Mouse (Mus musculus): ENCODE data around the gene Tppp2.
"Not testable (repeated sequence)": the region's sequence is repeated elsewhere in the genome, so short reads cannot be mapped to it uniquely, and the experiment has no call there.

Tppp2 gene

DNA sequence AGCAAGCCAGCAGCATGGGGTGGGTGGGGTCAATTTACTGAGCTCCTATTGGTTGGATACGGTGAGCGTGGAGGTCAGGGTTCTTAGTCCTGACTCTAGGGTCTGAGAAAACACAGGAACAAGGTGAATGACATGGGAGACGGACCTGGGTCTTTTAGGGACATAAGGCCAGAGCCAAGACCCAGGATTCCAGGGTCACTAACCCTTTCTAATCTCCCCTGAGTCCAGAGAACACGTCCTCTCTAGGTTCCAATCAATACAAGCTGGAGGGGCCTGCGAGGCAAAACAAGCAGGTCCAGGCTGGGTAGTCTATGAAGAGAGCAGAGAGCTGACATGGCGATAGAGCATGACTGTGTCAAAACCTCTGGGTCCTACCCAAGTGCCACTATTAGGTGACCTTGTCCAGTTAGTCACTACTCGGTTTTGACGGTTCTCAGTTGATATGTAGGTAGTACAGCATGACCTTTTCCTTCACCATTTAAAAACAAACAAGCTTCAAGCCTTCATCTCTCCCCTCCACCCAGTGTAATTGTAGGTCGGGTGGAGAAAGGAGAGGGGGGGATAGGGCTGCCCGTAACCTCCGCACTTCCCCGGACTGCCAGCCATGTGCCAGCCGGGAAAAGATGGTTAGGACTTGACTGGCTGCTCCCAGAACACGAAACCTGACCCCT is 5.7 kb upstream of the Tppp2 start:
- no peak for DNase-seq (ENCODE audit: low spot score)

DNA sequence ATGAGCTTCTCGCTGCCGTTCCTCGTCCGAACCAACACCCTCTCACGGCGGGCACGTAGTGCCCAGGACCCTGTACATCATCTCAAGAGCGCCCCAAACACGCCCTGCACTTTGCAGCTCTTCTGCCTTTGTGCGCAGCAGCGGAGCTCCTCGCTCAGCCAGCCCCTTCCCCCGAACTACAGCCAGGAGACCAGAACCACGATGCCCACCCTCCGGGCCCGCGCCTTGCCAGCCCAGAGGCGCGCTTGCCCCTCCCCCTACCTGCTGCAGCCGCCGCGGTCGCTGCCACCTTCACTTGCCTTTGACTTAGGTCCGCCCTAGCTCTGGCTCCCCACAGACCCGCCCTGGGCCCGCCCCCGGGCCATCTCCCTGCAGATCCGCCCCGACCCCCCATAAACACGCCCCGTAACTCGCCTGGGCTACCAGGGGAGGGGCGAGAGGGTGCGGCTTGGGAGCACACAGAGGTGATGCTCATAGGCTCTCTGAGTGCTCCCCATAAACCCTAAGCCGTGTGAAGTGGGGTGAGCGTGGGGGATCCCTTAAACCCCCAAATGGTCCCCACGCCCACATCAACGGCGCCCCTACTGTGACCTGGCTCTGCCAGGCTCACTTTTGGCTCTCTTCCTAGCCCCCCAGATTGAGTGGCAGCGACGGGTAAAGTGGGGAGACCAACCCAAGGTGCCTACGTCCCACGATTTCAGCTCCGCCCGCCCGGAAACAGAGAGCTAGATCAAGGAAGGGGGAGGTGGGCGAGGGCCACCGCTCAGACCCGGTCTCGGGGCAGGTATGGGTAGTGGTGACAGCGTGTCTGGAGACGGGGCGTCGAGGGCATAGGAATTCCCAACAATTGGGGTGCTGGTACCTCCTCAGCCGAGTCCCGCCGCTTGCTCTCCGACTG is 4.9 kb upstream of the Tppp2 start:
- no peak for DNase-seq (ENCODE audit: low spot score)

DNA sequence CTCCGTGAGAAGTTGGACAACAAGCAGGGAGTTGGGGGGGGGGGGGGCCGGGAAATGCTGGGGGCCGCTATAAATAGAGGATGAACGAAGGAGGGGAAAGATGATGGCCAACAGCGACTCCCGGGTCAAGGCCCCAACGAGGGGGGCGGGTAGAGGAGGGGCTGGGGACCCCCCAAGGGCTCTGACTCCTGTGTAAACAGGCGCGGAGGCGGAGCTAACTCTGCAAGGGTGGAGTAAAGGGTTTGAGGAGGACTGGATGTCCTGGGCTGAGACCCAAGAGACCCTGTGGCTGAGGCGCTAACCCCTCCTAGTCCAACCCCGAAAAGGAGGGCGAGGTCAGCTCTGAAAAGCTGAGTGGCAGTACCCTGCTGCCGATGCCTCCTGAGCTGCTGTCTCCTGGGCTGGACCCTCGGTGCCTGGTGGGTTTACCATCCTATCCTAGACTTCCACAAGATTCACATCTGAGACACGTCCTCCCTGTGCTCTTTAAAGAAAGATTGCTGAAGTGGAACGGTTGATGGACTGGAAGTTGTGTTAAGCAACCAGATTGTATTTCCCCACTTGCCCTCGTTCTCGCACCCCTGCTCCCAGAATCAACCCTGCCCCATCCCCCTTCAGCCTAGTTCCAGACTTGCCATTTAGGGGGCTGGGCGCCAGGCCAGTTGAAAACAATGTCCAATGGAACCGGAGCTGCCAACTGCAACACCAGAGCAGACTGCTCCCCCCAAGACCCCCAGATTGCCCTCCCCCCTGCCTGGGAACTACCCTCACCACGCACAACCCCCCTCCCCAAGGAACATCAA is 4.1 kb upstream of the Tppp2 start, which contains the start of gene Ndrg2:
TSS of gene Ndrg2 (minus strand) at position 199 of the 803 bp plus-strand sequence.
- DNase-seq (ENCODE audit: low spot score), result no peak

DNA sequence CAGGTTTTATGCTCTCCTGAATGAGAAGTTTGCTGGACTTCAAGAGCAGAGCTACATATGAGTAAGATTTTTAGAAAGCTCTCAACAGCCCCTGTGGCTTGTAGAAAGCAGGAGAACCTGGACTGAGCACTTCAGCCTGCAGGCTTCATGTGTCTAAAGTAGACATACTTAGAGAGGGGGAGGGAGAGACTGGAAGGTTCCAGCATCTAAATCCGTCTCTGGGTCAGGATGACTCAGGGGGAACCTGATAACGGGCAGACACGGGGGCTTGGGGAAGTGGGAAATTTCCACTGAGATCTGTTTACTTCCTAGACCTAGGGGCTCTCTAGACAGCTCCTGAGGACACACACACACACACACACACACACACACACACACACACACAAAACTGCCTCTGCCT is 3.2 kb upstream of the Tppp2 start:
- no peak for DNase-seq (ENCODE audit: low spot score)

DNA sequence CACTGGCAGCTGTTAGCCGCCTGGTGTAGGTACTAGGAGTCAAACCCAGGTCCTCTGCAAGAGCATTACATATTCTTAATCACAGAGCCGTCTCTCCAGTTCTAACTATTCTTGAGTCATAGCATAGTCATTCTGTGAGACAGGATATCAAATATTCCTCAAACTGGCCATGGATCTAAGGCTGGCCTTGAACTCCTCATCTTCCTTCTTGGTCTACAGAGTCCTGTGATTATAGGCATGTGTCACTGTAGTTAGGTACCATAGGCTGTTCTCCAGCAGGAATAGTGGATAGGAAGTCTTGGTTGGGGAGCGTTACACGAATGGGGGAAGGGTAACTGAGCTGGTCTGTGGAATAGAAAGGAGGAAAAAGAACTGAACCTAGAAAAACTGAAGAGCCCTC is 1.7 kb upstream of the Tppp2 start:
- DNase-seq (ENCODE audit: low spot score), result no peak

DNA sequence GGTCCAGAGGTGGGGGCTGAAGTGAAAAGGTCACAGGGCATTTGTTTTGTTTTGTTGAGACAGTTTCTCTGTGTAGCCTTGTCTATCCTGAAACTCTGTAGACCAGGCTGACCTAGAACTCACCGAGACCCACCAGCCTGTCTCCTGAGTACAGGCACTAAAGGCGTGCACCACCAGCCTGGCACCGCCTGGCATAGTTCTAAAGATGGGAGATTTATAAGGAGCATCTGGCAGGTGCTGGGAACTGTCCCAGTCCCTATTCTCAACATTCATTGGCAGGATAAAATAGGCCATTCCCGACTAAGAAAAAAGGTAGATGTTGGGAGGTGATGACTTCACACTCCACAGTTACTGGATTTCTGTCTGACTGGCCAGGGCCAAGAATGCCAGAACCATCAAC is 741 bp downstream of the Tppp2 start:
- no peak for DNase-seq (ENCODE audit: low spot score)

DNA sequence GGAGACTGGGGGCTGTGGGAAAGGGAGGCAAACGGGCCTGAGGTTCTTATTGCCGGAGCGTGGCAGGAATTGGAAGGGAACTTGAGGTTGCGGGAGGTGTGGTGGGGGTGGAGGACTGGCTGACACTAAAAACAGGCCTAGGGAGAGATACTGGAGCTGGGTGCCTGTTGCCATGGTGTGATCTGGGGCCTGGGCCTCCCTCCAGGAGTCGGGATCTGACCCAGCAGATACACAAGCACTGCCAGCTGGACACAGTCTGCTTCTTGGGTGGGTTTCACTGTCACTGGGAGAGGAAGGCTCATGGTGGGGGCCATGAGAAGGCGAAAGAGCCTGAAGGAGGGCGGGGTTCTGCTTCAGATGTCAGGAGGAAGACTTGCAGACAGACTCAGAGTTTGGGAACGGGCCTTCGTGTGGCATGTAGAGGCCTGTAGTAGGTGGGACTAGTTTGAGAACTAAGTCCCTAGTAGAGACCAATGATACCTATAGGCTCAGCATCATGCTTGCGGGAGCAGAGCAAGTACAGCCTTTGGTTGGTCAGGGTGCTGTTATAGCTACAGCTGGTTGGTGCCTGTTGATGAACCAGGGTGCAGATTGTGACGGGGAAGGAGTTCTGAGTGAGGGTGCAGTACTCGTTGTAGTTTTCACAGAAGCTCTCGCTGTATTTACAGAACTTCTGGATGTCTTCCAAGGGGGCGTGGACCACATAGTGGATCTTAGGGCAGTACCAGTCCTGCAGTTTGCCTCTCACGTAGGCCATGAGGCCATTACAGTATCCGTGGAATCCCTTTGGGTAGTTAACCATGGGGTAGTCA is 3.7 kb downstream of the Tppp2 start:
- DNase-seq (ENCODE audit: low spot score), result no peak

DNA sequence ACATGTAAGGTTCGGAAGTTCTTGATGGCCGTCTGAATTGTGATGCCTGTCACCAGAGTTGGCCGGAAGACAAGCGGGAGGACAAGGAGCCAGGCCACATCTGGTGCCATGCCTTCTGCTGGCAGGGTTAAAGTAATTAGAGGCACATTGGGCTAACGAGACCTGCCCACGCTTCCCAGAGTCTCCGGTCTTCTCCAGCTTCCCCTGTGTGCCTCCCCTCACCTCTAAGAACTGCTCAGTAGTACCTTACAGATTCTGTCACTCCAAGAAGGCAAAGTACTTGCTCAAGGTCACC is 4.3 kb downstream of the Tppp2 start, which contains the start of gene Rnase13:
TSS of gene Rnase13 (minus strand) at position 203 of the 295 bp plus-strand sequence.
- no peak for DNase-seq (ENCODE audit: low spot score)

DNA sequence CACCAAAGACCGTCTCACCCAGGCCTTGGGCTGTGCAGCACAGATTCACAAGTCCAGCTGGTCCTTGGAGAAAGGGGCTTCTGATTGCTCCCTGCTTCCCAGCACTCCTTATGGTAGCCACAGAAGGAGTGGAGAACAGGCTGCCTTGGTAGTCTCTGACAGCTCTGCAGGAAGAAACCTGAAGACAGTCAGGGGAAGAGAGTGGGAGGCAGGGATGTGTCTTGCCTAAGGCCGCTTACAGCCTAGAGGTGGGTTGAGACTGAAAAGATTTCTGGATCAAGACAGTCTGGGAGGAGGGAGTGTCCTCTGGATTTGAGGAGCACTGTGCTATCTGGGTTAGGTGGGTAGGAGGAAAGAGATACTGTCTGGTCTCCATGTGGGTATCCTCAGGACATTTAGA is 4.7 kb downstream of the Tppp2 start:
- DNase-seq (ENCODE audit: low spot score), result no peak

DNA sequence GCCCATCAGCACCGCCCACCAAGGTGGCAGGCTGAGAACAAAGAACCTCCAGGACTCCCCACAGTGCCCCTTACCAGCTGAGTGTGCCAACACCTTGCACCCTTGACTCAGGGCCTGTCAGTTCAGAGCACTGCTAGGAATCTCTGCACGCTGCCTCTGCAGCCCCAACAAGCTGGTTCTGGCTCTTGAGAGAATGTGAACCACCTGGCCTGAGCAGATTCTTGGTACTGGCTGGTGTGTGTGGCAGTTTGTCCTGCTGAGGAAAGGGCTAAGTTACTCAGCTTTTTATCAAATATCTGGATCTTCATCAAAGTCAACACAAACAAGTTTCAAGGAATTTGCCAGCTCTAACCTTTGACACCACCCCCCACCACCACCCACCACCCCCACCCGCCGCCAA is 5.3 kb downstream of the Tppp2 start:
- no peak for DNase-seq (ENCODE audit: low spot score)

DNA sequence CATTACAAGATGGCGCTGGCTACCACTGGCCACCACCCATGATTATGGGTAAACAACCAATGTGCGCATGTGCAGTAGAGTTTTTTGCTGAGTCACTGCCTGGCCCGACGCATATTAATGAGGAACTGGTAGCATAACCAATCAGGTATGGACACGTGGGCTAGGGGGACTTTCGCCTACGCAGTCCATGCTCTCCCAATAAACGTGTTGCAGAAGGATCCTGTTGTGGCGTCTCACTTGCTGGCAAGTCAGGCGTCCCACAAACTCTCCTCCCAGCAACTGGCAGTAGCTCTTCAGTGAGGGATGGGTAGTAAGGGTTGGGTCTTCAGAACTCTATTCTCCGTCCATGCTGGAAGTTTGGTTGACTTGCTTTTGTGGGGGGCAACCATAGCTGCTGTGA is 8.7 kb downstream of the Tppp2 start:
- DNase-seq (ENCODE audit: low spot score), result not testable (repeated sequence)

DNA sequence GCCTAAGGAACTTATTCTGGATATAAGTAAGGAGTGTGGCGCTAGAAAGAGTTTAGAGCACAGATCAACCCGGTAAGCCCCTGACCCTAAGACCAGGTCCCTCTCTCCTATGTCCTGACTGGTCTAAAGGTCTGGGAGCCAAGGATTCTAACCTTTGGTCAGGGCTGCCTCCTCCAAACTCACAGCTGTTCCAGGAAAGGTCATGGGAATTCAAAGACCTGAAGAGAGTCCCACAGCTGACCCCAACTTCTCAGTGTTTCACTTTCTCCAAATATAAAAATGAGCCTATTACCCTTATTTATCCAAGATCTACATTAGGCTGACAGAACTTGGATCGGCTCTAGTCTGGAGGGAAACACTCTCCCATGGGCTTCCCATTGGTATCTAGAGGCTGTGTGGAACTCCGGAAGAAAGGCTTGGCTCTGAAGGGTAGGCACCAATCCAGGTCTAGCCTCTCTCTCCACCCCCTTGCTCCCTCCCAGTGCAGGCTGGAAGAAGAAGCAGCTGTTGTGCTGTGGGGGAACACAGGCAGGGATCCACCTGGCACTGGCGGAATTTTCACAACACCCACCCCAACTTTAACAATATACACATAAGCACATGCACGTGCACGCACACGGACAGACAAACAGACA is 11.2 kb downstream of the Tppp2 start:
- DNase-seq (ENCODE audit: low spot score), result no peak

DNA sequence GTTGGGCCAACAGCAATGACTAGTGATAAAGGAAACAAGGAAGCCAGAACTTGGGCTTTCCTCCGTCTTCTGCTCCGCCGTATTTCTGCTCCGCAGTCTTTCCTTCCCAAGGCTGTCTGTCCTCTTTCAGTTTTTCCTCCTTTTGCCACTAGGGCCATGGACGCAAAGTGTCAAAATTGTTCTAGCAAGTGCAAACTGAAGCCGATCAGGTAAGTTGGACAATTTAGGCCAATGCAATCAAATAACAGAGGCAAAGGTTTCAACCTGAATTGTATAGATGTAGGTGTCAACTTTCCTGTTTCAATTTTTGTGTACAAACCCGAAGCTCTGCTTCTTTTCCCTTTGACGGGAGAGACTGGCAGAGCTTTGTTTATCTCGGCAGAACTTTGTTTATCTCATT is 11.7 kb downstream of the Tppp2 start:
- DNase-seq (ENCODE audit: low spot score), result no peak

DNA sequence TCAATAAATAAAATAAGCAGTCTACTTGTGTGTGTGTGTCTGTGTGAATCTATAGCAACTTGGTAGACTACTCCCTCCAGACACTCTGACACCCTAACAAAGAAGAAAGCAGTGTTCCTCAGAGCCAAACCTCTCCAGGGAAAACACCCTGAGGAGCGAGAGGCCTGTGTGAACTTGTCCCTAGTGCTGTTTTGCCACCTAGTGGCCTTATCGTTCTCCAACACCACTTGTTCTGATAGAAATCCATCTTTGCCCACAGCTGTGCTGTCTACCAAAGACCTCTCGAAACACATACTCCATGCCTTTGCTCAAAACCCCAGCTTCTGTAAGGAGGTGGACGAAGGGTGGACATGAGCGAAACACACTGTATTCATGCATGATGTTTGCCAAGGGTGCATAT is 12.6 kb downstream of the Tppp2 start:
- no peak for DNase-seq (ENCODE audit: low spot score)

DNA sequence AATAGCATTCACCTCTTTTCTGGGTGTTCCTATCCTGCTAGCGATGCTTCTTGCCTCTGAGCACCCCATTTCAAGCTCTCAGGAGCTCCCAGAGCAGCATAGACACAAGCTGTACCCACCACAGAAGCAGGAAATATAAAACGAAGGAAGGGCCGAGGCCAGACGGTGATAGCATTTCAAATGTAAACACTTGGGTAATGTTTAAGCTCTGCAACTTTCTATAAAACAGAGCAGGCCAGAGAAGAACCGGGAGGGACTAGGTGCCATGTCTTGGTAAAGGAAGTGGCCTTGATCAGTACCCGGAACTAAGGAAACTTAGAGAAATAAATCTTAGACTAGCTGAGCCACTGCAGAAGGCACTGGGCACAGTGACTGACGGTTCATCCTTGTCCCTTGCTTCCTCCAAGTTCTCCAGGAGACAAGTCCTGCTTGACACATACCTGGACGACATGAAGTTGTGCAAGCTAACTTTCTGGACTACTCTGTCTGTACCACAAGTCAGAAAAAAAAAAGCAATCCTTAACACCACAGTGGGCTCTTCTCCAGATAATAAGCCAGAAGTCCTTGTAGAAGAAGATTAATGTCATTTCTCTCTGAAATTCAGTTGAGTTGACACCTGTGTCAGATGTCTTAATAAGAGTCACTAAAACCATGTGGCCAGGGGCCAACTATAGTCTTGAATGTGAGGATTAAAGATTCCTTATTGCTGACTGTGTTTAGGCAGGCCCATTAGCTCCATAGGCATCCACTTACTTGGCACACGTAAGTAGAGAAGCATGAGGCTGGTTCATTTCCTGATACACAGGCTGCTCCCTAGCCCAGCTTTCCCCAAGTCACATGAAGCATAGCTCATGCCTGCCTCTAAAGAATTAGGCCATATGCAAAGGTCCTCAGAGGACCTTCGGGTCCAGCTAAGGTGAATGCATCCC is 14.1 kb downstream of the Tppp2 start:
- DNase-seq (ENCODE audit: low spot score), result no peak

DNA sequence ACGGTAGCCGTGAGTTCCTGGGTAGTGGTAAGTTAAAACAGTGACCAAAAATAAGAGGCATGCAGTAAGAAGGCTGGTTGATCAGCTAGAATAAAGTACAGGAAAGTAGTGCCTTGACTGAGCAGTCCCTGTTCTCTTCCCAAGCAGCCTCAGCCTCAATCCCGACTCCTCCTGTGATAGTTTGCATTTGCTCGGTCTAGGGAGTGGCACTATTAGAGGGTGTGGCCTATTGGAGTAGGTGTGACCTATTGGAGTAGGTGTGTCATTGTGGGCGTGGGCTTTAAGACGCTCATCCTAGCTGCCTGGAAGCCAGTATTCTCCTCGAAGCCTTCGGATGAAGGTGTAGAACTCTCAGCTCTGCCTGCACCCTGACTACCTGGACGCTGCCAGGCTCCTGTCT is 20.8 kb downstream of the Tppp2 start:
- DNase-seq (ENCODE audit: low spot score), result no peak

DNA sequence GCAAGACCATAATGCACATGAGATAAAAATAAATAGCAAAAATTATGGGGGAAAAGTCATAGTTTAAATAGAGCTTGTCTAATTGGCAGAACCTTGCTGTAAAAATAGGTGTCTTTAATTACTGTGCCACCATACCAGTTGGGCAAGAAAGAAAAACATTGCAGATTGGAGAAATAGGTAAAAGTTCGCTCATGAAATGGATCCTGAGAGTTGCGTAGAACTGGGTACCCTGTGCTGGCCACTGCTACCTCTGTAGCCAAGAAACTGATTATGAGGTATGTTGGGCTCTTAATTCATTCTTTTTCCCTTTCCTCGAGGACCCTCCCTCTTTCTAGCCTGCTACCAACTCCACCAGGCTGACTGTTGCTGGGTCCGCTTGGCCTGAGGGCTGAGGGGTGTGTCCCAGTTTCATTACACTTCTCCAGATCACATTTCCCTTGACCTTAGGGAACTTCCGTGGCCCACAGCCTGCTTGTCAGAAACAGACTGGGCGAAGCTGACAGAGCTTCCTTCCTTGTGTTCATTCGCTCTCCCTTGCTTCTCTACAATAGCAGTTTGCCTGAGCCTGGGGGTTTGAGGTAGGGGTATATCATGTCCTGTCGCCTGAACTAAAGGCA is 22.8 kb downstream of the Tppp2 start:
- DNase-seq (ENCODE audit: low spot score), result no peak

DNA sequence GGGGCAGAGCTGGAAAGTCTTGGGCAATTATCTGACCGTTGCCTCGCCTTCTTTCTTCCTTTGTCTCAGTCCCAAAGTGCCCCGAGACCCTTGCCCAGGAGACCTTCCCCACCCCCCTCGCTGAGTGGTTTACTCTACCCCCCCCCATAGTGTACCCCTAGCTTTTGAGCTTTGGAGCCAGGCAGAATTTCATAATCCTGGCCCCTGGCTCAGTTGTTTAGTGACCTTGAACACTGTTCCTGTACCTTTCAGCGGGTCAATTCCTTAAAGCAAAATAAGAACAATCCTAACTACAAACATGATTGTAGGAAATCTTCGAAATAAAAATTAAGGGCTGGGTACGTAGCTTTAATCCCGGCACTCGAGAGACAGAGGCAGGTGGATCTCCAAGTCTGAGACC is 23.4 kb downstream of the Tppp2 start:
- no peak for DNase-seq (ENCODE audit: low spot score)

DNA sequence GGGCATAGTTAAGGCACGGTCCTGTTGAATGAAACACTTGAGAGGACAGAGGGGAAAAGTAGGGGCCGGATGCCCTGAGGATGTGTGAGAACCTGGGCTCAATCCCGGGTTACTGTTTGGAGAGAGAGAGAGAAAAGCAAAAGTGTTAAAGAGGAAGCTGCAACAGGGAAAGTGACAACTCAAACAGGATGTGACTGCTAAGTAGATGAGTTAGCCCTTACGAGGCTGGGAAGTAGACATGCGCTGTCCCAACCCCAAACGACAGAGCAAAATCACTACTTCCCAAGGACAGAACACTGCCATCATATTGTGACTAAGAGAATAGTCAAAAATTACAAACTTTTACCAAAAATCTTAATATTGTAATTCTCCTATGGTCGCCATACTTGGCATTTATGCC is 24.0 kb downstream of the Tppp2 start:
- no peak for DNase-seq (ENCODE audit: low spot score)

DNA sequence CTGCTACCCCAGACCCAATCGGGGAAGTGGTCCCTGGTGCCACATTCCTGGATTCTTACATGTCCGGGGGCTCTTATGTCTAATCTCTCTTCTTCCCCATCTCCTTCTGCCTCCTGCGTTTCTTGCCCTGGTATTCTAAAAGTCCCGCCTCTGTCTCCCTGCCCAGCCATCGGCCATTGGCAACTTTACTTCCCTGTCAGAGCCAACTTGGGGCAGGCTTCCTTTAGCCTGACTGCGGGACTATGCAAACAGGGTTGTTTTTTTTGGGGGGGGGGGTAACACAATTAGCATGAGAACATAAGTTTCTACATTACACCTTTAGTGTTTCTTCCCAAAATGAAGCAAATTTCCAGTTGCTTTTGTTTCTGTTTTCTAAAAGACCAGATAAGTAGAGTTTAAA is 25.1 kb downstream of the Tppp2 start:
- DNase-seq (ENCODE audit: low spot score), result no peak

Measured in layer of hippocampus, adult 9-10 months (tissue).